Mouse (Mus musculus): ENCODE data around the gene Ano9. TPM values are rescaled to one million over a fixed set of nuclear protein-coding genes. Genes with fewer than 3 reads are reported as not detected.

The Ano9 gene
- total RNA-seq, 2 experiments from 2014 or later = not detected

GRCm38 (mm10) chr7:141103161-141103560, 14.4 kb downstream of the Ano9 start:
- no peak for DNase-seq (ENCODE audit: low spot score)

- DNase-seq (ENCODE audit: low spot score) = no peak
Measured at GRCm38 (mm10) chr7:141099911-141100691, 17.5 kb downstream of the Ano9 start, which contains the start of gene Sigirr. Gene Sigirr, minus strand, starts transcription at chr7:141100572.

- DNase-seq (ENCODE audit: low spot score) = no peak
Measured at GRCm38 (mm10) chr7:141097177-141097576, 20.4 kb downstream of the Ano9 start.

GRCm38 (mm10) chr7:141096649-141097056, 21.0 kb downstream of the Ano9 start:
- DNase-seq (ENCODE audit: low spot score) = peak; percentile 25

GRCm38 (mm10) chr7:141096021-141096420, 21.6 kb downstream of the Ano9 start:
- DNase-seq (ENCODE audit: low spot score) = no peak

GRCm38 (mm10) chr7:141094487-141095205, 23.0 kb downstream of the Ano9 start:
- DNase-seq (ENCODE audit: low spot score) = no peak

GRCm38 (mm10) chr7:141093950-141094349, 23.7 kb downstream of the Ano9 start:
- no peak for DNase-seq (ENCODE audit: low spot score)

- peak; percentile 89 for DNase-seq (ENCODE audit: low spot score)
Measured at GRCm38 (mm10) chr7:141092051-141092735, 25.4 kb downstream of the Ano9 start.

GRCm38 (mm10) chr7:141090228-141090627, 27.4 kb downstream of the Ano9 start:
- DNase-seq (ENCODE audit: low spot score) = no peak

- no peak for DNase-seq (ENCODE audit: low spot score)
Measured at GRCm38 (mm10) chr7:141088473-141088872, 29.1 kb downstream of the Ano9 start.

- no peak for DNase-seq (ENCODE audit: low spot score)
Measured at GRCm38 (mm10) chr7:141087894-141088293, 29.7 kb downstream of the Ano9 start.

- no peak for DNase-seq (ENCODE audit: low spot score)
Measured at GRCm38 (mm10) chr7:141079481-141080449, 37.8 kb downstream of the Ano9 start.

- no peak for DNase-seq (ENCODE audit: low spot score)
Measured at GRCm38 (mm10) chr7:141078876-141079275, 38.7 kb downstream of the Ano9 start.

GRCm38 (mm10) chr7:141077841-141078240, 39.8 kb downstream of the Ano9 start, which contains the start of gene Pkp3:
Gene Pkp3, plus strand, starts transcription at chr7:141078218.
- no peak for DNase-seq (ENCODE audit: low spot score)

GRCm38 (mm10) chr7:141073782-141074181, 43.8 kb downstream of the Ano9 start:
- no peak for DNase-seq (ENCODE audit: low spot score)

GRCm38 (mm10) chr7:141072017-141072745, 45.4 kb downstream of the Ano9 start:
- DNase-seq (ENCODE audit: low spot score) = no peak

- peak; percentile 74 for DNase-seq (ENCODE audit: low spot score)
Measured at GRCm38 (mm10) chr7:141070058-141070862, 47.3 kb downstream of the Ano9 start.

- DNase-seq (ENCODE audit: low spot score) = no peak
Measured at GRCm38 (mm10) chr7:141068351-141068750, 49.3 kb downstream of the Ano9 start.

- no peak for DNase-seq (ENCODE audit: low spot score)
Measured at GRCm38 (mm10) chr7:141064576-141064975, 53.0 kb downstream of the Ano9 start.

All from gastrocnemius, adult 18-20 months (tissue).